Mouse (Mus musculus) liver (tissue): ENCODE measurements around the gene Lrriq1.

ENCODE experiments used
- DNase-seq: peaks from one replicate; pipeline ENCODE4 v3.0.0-alpha.2; 2020; ENCODE audit warnings: mixed read lengths

Gene Lrriq1

DNA sequence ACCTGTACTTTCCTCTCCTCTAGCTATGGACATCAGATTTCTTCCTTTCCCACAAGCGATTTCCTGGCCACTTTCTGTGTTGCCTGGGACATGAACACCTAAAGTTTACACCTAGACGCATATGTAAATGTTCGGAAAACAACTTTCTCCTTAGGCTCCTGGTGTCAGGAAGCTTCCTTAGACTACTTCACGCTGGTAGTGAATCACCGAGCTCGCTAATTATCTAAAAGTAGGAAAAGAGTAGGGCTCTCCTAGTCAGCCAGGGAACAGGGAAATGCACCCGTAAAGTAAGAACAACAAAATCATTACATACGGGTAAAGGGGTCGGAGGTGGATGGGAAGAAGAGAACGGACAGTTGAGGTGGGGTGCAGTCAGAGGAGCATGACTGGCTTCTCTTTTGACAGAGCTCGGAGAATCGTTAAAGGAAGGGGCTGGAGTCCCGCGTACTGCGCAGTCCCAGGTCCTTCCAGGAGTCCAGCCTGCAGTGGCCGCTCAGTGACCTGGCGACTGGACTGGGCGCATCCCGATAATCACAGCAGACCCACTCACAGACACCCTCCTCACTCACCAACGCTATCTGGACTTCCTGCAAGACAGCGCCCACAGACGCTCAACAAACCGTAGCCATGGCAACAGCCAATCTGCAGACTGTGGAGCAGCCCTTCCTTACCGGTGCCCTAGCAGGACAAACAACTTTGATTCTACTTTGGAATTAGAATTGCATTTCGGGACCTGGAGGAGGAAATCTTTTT is at the start of gene Lrriq1:
TSS of gene Lrriq1 (minus strand) at position 616 of the 753 bp plus-strand sequence.
- peak; percentile 33 for DNase-seq

DNA sequence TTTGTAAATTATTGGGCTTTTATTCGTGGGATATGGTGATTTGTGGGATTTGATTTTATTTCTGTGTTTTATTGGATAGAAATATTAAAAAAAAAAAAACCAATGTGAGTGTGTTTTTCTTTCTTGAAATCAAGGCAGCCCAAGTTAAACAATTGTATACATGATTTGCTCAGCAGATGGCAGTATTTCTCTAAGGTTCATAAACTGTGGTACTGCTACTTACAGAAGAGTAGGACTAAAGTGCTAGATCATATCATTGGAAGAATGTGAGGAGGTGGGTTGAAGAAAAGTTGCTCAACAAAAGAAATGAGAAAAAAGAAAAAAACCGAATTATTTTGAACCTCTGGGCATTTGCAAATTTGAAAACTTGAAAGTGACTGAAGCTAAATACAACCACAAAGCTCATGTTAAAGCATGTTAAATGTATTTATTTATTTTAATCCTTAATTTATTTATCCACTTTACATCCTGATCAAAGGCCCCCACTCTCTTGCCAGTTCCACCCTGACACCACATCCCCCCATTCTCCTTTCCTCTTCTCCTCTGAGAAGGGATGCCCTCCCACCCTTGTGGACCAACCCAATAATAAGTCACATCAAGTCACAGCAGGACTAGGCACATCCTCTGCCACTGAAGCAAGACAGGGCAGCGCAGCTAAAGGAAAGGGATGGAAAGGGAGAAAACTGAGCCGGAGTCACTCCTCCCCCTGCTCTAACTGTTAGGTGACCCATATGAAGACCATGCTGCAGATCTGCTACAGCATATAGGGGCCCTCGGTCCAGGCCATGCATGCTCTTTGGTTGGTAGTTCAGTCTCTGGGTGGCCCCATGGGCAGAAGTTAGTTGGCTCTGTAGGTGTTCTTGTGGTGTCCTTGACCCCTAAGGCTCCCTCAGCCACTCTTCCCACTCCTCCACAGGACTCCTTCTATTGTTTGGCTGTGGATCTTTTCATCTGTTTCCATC is 18.0 kb upstream of the Lrriq1 start:
- no peak for DNase-seq

DNA sequence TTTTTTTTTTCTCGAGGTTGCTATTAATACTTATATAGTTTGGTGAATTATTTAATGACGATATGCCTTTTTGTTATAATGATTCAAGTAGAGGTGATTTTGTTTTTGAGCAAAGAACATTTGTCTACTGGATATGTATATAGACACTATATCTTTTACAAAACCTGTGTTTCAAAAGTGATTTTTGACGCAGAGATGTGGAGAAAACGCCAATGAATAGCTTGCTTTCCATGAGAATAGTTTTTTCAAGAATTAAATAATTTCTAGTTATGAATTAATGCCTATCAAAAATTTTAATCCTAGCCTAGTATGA is 294 bp upstream of the Lrriq1 start:
- DNase-seq, result no peak

DNA sequence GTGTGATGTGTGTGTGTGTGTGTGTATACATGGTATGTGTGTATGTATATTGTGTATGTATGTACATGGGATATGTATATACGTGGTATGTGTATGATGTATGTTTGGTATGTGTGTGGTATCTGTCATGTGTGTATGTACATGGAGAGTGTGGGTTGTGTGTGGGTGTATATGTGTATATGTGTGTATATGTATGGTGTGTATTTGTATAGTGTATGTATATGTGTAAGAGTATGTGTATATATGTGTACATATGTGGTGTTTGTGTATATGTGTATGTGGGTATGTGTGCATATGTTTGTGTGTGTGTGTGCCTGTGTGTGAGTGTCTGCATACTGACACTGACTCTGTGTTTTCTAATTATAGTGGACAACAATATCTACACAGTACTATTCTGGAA is 9.5 kb downstream of the Lrriq1 start:
- no peak for DNase-seq

DNA sequence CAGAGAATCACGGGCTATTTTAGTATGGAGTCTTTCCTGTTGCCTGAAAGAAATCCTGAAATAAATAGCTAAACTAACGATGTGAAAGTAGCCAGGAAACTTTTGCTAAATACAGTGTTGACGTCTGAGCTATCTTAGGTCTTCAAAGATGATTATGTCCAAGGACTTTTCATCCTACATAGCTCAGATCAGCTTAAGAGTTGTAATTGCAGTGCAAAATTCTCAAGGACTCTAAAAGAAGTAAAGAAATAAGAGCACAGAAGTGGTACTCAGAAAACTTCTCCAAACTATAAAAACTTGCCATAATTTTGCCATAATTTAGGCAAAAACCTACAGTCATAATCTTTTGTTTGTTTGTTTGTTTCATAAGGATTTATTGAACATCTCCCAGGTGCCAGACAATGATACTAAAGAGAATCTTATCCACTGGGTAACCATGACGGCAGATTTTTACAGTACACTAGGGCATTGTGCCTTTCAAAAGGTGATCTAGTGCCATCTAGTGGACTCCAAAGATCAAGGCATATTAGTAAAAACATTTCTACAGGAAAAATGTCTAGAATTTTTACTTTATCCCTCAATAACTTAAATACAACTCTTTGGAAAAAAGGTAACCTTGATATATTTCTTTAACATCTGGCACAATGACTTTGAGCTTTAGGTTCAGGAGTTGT is 41.3 kb downstream of the Lrriq1 start:
- DNase-seq, result no peak

DNA sequence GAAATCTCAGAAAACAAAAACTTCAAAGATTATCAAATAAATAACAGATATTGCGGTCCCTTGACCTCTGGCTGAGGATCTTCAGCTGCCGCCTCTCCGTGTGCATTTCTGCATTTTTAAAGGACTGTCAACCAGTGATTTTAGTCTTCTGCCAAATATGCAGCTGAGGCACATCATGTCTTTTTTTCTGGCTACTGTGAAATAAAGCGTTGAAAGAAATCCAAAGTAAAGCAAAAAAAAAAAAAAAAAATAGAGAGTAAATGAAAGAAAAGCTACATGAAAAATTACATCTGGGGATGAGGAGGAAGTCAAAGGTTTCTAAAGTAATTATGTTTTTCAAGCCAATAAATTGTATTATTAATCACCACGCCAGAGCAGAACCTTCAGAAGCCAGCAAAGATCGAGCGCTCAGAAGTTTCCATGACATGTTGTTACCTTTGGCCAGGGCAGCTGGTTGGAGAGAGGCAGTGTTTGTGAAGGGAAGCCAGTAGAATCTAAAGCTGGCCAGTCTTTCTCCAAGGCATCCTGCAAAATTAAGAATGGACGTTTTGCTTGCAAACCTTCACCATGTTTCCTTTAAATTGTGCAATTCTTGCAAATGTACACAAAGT is 90.2 kb downstream of the Lrriq1 start:
- no peak for DNase-seq

DNA sequence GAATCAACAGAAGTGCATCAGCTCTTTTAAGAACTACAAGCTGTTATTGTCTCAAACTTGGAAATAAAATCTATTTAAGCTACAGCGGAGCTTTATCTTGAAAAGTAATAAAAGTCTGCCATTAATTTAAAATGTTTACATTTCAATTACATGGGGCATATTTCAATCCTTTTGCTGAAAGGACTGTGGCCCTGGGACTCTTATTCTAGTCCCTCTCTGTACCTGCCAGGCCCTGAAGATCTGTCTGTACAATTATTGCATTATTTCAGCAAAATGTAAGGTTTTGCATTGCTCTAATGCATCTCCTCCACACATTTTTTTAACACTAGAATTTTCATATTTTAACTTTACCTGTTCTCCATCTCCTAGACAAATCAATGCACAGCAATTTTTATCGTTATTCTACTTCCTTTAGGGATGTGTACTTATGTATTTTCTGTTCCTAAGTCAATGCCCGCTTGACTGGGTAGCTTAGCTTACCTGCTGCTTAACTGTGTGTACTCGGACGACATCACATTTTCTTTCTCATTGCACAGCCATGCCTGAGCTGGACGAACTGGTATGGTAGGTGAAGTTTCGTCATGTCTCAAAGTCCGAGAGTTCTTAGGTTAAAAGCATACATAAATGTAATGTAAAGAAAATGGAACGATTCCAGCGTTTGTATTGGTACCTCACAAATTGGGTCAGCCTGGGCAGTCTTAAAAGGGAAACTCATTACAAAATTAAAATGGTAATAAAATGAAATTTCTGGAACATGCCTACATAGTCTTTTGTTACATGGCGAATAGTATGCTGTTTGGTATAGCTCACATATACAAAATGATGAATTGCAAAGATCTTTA is 91.0 kb downstream of the Lrriq1 start:
- no peak for DNase-seq

DNA sequence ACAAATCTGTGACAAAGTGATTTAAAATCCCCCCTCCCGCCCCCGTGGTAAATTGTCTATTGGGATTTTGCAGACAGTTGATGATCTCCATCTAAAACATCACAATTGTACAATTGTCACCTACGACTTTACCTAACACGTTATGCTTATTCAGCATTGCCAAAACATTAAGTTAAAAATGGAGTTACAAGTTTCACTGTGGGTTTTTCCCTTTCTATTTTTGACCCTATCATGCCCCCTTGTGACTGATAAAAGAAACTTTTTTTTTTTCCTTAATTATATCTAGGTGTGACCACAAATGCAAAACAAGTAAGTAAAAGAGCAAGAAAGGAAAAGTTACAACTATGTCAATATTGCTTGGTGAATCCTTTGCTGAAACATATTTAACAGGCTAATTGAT is 93.6 kb downstream of the Lrriq1 start:
- DNase-seq, result no peak

DNA sequence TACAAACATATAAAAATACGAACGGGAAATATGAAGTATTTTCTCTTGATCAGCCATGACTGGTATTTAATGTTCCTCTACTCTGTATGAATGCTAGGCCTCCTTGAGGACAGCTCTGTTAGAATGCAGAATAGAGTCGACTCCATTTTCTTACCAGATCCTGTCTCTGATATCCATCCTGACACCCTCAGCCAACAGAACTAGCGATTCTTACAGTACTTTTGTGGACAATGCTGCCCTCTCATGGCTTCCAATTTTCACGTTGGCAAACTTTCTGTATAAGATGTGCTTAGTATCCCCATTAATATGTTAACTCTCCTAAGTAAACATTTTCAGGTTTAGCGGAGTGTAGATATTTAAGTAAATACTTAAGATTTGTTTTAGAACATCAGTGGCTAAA is 94.6 kb downstream of the Lrriq1 start:
- no peak for DNase-seq

DNA sequence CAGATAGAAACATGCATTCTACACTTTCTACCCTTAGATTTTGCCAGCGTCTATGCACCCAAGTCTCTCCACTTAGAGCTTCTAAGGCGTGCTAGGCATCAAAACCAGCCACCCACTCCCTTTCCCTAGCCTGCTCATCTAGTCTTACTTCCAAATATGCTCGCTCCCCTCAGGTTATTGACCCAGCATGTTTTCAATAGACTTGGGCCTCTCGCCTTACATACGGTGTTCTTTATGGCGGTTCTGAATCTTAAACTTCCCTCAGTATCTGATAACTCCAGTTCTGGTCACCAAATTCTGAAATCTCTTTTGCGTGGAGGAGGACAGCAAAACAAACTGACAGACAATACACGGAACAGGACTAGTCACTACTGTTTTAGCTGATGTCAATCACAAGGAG is 95.5 kb downstream of the Lrriq1 start:
- DNase-seq, result no peak

DNA sequence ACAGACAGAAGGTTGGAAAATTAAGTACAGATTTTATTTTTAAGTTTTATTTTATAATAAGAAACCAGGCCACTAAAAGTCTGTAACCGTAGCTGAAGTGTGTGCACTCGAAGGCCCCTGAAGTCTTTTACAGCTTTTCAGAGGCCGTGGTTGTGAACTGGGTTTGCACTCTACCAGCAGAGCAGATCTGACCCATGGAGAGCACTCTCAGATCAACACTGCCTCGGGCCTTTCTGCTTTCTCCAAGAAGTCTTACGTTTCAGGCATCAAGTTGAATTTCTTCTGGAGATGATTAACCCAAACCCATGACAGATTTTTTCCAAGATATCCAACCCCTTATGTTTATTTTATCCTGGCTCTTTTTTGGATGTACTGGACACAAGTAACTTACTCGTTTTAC is 121.5 kb downstream of the Lrriq1 start:
- DNase-seq, result no peak

DNA sequence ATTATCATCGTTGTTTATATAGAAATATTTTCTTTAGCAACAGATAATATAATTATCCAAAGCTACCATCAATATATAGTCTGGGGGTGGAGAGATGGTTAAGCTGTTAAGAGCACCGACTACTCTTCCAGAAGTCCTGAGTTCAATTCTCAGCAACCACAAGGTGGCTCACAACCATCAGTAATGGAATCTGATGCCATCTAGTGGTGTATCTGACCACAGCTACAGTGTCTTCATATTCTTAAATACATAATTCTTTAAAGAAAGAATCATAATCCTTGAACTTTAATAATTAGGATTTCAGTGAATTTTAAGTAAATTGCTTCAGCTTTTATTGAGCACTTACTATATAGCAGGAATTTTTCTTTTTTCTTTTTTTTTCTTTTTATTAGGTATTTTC is 128.0 kb downstream of the Lrriq1 start:
- DNase-seq, result no peak

DNA sequence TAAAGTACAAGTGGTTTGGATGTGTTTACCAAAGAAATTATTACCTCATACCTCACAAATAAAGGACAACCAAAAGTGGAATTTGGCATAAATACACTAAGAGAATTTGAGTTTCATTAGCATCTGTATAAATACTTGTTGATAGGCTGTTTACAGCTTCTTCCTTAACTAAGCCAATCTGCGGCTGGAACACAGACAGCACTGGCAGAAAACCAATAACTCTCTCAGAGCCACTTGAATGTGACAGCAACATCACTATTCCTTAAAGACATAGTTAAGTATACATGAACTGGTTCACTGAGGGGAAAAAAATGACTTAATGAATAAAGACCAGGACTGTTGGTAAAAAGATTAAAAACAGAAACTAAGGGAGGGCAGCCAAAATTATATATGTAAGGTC is 150.0 kb downstream of the Lrriq1 start:
- DNase-seq, result no peak

DNA sequence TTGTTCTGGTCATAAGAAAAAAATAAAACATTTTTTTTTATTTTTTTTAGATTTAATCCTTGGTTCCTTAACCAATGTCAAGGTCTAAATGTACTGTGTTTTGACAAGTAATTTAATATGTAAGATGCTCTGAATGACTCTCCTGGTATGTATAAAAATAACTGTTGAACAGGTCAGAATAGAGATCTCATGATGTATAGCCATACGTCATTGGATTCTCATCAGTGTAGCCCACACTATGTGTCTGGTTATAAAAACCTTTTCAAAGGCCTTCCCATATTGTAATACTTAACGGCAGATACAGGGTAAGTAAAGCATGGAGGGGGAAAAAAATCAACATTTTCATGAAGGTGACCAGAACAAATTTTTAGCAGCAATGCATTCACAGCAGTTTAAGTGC is 186.5 kb downstream of the Lrriq1 start:
- no peak for DNase-seq

DNA sequence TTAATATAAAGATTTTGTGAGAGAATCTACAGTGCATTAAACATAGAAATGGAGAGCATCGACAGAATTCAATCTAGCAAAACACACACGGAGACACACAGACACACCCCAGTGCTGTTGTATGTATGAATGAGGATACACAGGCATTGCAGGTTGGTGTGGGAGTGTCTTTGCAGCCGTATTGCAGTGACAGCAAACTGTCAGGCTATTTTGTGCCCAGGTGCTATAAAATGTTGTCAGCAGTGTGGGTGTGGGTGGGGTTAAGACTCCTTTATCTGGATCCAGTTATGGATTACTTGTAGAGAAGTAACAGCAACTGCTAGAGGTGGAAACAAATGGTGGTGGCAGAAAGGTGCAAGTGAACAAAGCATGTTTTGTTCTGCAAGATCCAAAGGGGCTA is 189.5 kb downstream of the Lrriq1 start:
- no peak for DNase-seq

DNA sequence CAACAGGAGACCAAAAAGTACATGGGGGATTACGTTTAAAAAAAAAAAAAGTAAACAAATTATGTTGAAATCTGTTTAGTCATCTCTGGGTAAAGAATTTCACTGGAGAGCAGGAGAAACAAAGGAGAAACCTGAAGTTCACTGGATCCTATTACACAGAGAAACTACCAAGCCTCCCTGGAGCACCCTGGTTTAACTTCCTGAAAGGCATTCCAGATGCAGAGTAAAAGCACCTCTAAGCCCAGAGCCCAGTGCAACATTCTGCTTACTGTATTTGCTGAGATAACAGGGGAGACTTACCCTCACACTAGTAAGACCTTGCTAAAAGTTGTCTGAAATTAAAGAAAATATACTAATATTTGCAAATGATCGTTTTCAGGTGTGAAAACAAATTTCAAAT is 191.1 kb downstream of the Lrriq1 start:
- no peak for DNase-seq

DNA sequence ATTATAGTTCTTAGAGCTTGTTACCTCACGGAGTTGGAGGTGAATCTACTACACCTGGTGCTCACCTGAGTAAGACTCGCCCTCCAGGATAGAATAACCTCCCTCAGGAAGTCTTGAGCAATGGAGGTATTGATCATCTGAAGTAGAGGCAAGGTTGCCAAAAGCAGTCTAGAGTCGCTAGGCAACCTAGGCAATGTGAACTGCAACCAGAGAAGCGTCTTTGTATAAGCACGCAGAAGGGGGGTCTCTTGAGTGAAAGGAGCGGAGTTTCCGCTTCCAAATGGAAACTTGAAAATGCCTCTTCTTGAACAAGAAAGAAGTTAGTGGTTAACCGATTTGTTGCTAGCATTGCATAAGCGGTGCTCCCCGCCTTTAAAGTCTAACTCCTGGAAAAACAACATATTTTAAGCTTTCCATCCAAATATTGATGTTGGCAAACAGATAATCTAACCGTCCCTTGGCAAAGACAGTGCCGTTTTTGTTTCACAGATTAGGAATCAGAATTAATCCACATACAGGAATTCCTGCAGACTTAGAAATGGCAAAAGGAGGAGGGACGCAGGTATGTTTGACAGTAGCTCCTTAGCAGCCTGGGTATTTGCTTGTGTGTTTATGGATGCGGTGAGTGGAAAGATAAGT is 201.0 kb downstream of the Lrriq1 start:
- no peak for DNase-seq

DNA sequence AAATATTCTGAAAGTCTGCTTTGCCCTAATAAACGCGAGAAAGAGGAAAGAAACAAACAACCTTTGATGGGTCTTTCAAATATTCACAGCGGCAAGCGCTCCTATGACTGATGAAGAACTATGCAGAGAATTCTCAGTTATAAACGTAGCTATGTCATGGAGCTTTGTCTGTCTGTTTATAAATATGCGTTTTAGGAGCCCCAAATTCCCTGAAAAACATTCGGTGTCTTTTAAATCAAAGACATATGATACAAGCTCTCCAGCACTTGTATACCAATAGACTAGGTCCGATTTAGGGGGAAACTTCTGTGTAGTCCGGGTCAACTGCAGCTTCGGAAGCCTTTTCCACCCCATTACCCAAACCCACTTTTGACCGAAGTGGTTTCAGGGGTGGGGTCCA is 205.2 kb downstream of the Lrriq1 start:
- DNase-seq, result no peak

DNA sequence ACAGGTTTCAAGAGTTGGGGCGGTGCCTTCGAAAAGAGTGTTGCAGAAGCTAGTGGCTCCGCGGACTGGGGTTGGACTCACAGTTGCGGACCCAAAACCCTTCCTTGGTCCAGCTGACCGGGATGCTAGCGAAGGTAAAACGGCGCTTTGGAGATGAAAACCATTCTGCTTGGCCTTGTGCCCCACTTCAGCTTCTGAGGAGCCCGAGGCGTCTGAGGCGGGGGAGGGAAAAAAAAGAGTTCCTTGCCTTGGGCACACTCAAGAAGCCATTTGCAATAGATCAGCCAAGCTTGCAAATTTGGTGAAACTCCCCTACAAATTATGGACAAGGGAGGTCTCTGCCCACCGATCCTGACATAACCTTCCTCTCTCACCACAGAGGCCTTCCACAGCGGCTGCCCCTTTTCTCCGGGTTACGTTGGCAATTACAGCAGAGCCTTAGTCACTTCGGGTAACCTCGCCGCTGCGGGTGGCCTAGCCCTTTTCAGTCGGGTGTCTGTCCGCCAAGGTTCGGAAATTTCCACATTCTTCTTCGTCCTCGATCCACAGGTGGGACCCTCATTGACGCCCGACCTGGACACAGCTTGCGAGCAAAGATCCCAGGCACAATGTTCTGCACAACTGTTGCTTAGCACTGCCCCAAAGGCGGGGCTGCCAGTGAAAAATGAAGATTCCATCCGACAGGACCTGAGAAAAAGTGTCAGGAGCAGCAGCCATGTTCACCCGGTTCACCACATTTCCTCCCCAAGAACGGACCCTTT is 206.2 kb downstream of the Lrriq1 start, which contains the start of gene Alx1:
TSS of gene Alx1 (minus strand) at position 486 of the 761 bp plus-strand sequence.
- no peak for DNase-seq

DNA sequence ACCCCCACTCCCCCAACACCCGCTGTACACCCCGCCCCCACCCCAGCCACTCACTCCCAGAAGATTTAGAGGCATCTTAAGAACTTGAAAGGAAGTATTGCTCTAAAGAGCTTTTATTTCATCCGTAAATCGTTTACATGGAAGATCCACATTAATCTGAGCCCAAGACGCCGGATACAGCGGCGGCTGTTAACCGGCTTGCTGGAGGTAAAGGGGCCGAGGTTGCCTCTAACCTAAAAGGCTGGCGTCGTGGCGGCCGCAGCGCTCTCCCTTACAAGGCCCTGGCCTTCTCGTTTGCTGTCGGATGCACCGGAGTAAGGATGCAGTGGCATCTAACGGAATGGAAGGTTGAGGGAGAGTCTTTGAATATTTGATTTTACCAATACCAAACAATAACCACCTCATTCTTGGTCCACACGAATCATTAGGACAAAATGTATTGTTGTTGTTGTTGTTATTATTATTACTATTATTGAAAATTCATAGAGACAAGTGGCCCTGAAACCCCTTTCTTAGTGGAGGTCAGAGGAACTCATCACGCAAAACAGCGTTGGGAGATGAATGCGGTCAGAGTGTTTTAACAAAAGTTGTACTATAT is 206.9 kb downstream of the Lrriq1 start:
- DNase-seq, result no peak
